Mouse (Mus musculus): ENCODE results near the gene Mrpl52.

The Mrpl52 gene

GRCm38 (mm10) chr14:54432837-54433830, 6.4 kb downstream of the Mrpl52 start:
- no peak for DNase-seq (ENCODE audit: low spot score)

DNA sequence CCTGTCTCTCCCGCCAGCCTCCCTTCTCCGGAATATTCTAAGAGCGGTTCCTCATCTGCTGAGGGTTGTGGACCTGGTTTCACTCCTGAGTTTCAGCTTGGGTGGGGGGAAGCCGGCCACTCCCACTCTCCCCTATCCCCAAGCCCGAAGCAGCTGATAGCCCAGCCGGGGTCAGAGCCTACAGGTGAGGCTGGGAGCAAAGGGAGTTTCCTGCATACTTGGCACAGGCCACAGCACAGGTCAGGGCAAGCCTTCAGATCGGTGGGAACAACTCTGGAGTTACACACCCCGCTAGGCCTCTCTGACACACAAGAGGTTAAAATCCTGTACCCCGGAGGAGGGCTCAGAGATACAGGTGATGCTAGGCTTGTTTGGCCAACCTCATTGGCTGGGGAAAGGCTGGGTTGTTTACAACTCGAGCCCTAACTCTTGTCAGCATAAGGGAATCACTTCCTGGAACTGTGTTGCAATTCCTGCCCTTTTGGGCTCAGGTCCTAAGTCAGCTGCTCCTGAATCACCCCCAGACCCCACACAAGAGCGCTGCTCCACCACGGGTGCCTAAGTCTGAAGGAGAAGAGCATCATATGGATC, 7.3 kb downstream of the Mrpl52 start:
- no peak for DNase-seq (ENCODE audit: low spot score)

- DNase-seq (ENCODE audit: low spot score) = no peak
Observed at GRCm38 (mm10) chr14:54435194-54435918, 8.6 kb downstream of the Mrpl52 start.

GRCm38 (mm10) chr14:54439155-54439554, 12.4 kb downstream of the Mrpl52 start:
- no peak for DNase-seq (ENCODE audit: low spot score)

DNA sequence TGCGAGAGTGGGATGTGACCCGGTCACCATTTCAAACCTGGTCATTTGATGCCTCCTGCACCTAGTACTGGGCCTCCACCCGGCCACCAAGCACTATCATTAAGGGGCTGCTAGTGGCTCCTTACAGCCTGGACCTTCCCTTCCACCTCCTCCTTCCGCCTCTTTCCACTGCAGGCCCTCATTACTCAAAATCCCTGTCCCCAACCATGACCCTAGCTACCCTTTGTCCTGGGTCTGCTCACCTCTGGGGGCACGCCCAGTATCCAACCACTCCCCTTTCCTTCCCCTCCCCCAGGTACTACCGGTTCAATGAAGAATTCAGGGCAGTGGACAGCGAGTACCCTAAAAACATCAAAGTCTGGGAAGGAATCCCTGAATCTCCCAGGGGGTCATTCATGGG, 12.9 kb downstream of the Mrpl52 start:
- DNase-seq (ENCODE audit: low spot score) = no peak

DNA sequence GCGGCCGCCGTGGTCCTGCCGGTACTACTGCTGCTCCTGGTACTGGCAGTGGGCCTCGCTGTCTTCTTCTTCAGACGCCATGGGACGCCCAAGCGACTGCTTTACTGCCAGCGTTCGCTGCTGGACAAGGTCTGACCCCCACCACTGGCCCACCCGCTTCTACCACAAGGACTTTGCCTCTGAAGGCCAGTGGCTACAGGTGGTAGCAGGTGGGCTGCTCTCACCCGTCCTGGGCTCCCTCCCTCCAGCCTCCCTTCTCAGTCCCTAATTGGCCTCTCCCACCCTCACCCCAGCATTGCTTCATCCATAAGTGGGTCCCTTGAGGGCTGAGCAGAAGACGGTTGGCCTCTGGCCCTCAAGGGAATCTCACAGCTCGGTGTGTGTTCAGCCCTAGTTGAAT, 13.8 kb downstream of the Mrpl52 start:
- no peak for DNase-seq (ENCODE audit: low spot score)

DNA sequence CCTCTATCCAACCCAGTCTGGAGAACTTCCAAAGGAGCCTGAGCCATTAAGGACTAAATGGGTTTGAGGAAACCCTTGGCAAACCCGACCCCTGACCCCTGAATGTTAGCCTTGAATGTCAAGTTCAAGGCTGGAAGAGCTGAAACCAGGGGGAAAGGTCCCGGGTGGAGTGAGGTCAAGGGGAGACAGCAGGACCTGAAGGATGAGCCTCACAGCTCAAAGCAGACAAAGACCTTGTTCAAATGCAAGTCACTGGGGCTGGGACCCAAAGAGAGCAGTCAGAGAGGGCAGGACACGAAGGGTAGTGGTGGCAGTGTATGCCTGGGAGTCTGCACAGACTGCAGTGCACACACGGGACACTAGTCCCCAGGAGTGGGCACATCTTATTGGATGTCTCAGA, 14.7 kb downstream of the Mrpl52 start:
- DNase-seq (ENCODE audit: low spot score) = no peak

DNA sequence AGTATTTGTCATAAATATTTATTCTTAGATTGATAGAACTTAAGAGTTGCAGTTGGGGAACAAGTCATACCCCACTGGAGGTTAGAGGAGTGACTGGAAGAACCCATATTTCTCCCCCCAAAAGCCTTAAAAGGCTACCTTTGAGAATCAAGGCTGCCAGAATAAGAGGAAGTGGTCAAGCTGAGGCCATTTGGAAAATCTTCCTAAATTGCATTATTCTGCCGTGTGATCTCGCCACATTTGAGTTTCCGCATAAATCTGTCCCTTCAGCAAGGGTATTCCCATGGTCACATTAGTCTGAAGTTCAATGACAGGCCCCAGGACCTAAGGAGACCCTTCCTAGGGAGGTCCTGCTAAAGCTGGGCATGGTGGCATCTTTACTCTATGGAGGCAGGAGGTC, 15.8 kb downstream of the Mrpl52 start:
- DNase-seq (ENCODE audit: low spot score) = no peak

- peak; percentile 74 for DNase-seq (ENCODE audit: low spot score)
Observed at GRCm38 (mm10) chr14:54443196-54443595, 16.5 kb downstream of the Mrpl52 start.

- peak; percentile 77 for DNase-seq (ENCODE audit: low spot score)
Observed at GRCm38 (mm10) chr14:54443712-54444618, 17.3 kb downstream of the Mrpl52 start.

- DNase-seq (ENCODE audit: low spot score) = no peak
Observed at GRCm38 (mm10) chr14:54445476-54445875, 18.8 kb downstream of the Mrpl52 start.

- DNase-seq (ENCODE audit: low spot score) = no peak
Observed at GRCm38 (mm10) chr14:54453566-54453965, 26.9 kb downstream of the Mrpl52 start.

- DNase-seq (ENCODE audit: low spot score) = no peak
Observed at GRCm38 (mm10) chr14:54454669-54455528, 28.2 kb downstream of the Mrpl52 start.

- no peak for DNase-seq (ENCODE audit: low spot score)
Observed at GRCm38 (mm10) chr14:54457907-54458569, 31.3 kb downstream of the Mrpl52 start.

DNA sequence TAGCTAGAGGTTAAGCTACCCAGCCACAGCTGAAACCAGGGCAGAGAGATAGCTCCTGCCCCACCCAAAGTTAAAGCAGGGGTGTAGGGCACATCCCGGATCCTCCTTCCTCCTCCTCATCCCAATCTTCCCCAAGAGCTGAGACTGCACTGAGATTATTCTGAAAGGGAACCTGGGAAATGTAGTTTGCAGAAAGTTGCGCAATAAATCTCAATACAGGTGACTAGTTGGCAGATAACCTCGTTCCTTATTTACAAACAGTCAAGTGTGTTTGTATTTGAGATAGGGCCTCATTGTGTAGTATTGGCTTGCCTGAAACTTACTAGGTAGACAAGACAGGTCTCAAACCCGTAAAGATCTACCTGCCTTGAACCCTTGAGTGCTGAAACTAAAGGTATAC, 35.4 kb downstream of the Mrpl52 start:
- DNase-seq (ENCODE audit: low spot score) = no peak

GRCm38 (mm10) chr14:54463108-54463958, 36.6 kb downstream of the Mrpl52 start:
- DNase-seq (ENCODE audit: low spot score) = no peak

DNA sequence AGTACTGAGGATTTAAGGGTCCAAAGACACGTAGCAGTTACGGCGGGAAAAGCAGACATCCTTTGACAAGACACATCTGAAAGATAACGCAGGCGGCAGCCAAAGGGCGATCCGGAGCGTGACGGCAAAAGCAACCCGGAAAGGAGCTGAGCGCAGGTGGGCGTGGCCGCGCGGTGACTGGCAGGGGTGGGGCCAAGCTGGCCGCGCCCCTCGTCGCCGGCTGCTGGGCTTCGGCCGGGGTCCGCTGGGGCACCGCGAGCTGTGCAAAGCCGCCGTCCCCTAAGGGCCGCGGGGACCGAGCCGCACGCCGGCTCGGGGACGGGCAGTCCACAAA, 37.2 kb downstream of the Mrpl52 start, which contains the start of gene Lrp10:
Gene Lrp10, plus strand, starts transcription at position 179 of the 334 bp plus-strand sequence.
- peak; percentile 94 for DNase-seq (ENCODE audit: low spot score)

GRCm38 (mm10) chr14:54464293-54465005, 37.7 kb downstream of the Mrpl52 start:
- peak; percentile 71 for DNase-seq (ENCODE audit: low spot score)

All from testis, postnatal 10 days (tissue).